Mouse (Mus musculus) liver, embryonic 13.5 days (tissue): ENCODE data around the gene Wdr47. TPM values are rescaled to one million over a fixed set of nuclear protein-coding genes. Genes with fewer than 3 reads are reported as not detected.

Experiments
- ATAC-seq: fragments of 200-750 bp; cut with Nextera tagmentation; 2 replicates; pipeline ENCODE4 v1.8.0; 2017; ENCODE audit warnings: low read depth, mild to moderate bottlenecking, moderate number of reproducible peaks, moderate library complexity
- DNase-seq: peaks from one replicate; pipeline ENCODE4 v3.0.0; 2022
- H3K27ac ChIP-seq: fragments of 300-500 bp; sonication (generic); 2 replicates; pipeline ENCODE4 v1.5.1; 2015; ENCODE audit warnings: moderate library complexity, mild to moderate bottlenecking, inconsistent platforms
- H3K27me3 ChIP-seq: fragments of 300-500 bp; sonication (generic); 2 replicates; pipeline ENCODE4 v1.6.1; 2015; ENCODE audit warnings: mild to moderate bottlenecking, inconsistent platforms
- H3K36me3 ChIP-seq: fragments of 300-500 bp; sonication (generic); 2 replicates; pipeline ENCODE4 v1.6.1; 2015; ENCODE audit warnings: mild to moderate bottlenecking, inconsistent platforms
- H3K4me1 ChIP-seq: fragments of 300-500 bp; sonication (generic); replicated peaks from 2 replicates; pipeline ENCODE4 v1.6.1; 2015; ENCODE audit warnings: inconsistent platforms
- H3K4me2 ChIP-seq: fragments of 300-500 bp; sonication (generic); 2 replicates; pipeline ENCODE4 v1.6.1; 2015; ENCODE audit warnings: inconsistent platforms, mild to moderate bottlenecking, moderate library complexity
- H3K4me3 ChIP-seq: fragments of 300-500 bp; sonication (generic); replicated peaks from 2 replicates; pipeline ENCODE4 v1.5.1; 2015; ENCODE audit warnings: mild to moderate bottlenecking, inconsistent platforms
- H3K9ac ChIP-seq: fragments of 300-500 bp; sonication (generic); 2 replicates; pipeline ENCODE4 v1.6.1; 2015; ENCODE audit warnings: mild to moderate bottlenecking, inconsistent platforms
- H3K9me3 ChIP-seq: fragments of 300-500 bp; sonication (generic); replicated peaks from 2 replicates; pipeline ENCODE4 v1.6.1; 2016; ENCODE audit warnings: inconsistent platforms
- WGBS: fragments of 180-500 bp; shearing (Covaris S2); methylation state at CpG from one replicate; pipeline ENCODE4 v1.1.7; 2015; ENCODE audit not compliant: insufficient replicate concordance; 5-methylcytosine and 5-hydroxymethylcytosine counted together
- polyA plus RNA-seq: library from polyadenylated mRNA; unstranded; fragments of >200 nt; fragmentation: Nextera tagmentation; extraction: Ambion mirVana; gene quantifications from 2 replicates; pipeline ENCODE4 v1.2.1, GENCODE M21; 2015

Gene Wdr47
- polyA plus RNA-seq, 1 experiment from 2014 or later = 1.8 TPM

DNA sequence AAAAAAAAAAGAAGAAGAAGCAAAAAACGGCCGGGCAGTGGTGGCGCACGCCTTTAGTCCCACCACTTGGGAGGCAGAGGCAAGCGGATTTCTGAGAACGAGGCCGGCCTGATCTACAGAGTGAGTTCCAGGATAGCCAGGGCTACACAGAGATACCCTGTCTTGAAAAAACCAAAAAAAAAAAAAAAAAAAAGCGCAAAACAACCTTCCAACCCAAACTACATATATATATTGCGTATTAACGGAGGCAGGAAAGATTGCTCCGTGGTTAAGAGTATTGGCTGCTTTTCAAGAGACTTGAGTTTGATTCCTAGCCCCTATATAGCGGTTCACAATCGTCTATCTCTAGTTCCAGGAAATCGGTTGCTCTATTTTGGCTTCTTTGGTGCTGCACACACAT is 20.3 kb upstream of the Wdr47 start:
- Histone ChIP-seq H3K4me3 (peak overlapping the region; percentile 82), H3K27me3 (peaks cover 17% of the 10 kb centered on the region), H3K36me3 (no peaks in the 10 kb centered on the region), H3K9me3 (no peaks in the 10 kb centered on the region), H3K4me2 (peak overlapping the region; percentile 89), H3K27ac (no peak overlapping the region), H3K4me1 (peaks cover 24% of the 10 kb centered on the region), H3K9ac (no peak overlapping the region)
- 71% methylated on average over 14 of the region's 14 CpGs for WGBS
- ATAC-seq = 0 out of 2 replicates have a peak, but pooled peaks have one; percentile 1
- no peak for DNase-seq

DNA sequence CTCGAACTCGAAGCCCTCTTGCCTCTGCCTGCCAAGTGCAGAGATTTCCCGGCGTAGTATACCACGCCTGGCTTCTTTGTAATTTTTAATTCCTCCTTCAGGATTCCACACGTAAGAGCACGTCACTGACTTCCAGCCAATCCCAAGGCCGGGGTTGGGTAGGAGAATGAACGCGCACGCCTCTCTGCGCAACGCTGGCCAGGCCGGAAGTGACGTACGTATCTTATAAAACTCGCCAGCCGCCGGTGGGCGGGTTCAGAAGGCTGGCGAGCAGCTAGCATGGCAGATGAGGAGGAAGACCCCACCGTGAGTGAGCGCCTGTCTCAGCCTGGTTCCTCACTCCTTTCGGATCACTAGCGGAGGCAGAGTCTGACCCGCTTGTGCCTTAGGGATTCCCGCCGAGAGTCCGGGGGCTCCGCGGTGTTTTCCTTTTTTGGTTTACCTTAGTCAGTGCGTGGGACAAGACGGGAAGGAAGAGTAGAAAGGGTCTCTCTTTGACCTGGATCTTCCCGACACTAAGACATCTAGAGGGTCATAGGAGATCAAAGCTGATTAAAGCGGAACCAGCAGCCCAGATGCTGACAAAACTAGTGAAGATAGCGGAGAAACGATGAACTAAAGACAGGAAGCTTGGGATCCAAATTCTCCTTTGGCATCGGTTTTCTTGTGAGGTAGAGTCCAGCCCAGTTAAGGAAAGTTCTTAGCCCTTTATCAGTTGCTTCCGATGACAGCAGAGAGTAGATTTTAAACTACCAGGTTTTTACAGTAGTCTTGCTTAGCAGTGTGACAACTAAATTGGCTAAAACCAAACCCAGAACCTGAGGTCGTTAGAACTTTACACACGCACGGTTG is 19.4 kb upstream of the Wdr47 start, which contains the start of gene Taf13:
Gene Taf13, plus strand, starts transcription at position 256 of the 852 bp plus-strand sequence.
- H3K4me1 ChIP-seq = peaks cover 24% of the 10 kb centered on the region
- peak within 1 kb of the TSS; percentile 88 for H3K9ac ChIP-seq
- no peaks in the 10 kb centered on the region for H3K36me3 ChIP-seq
- under 1% methylated on average over 42 of the region's 42 CpGs for WGBS
- H3K4me3 ChIP-seq = peak within 1 kb of the TSS; percentile 82
- H3K9me3 ChIP-seq = no peaks in the 10 kb centered on the region
- peaks cover 17% of the 10 kb centered on the region for H3K27me3 ChIP-seq
- ATAC-seq (peak; percentile 98), DNase-seq (peak; percentile 93)
- peak within 1 kb of the TSS; percentile 89 for H3K4me2 ChIP-seq
- peak within 1 kb of the TSS; percentile 78 for H3K27ac ChIP-seq

DNA sequence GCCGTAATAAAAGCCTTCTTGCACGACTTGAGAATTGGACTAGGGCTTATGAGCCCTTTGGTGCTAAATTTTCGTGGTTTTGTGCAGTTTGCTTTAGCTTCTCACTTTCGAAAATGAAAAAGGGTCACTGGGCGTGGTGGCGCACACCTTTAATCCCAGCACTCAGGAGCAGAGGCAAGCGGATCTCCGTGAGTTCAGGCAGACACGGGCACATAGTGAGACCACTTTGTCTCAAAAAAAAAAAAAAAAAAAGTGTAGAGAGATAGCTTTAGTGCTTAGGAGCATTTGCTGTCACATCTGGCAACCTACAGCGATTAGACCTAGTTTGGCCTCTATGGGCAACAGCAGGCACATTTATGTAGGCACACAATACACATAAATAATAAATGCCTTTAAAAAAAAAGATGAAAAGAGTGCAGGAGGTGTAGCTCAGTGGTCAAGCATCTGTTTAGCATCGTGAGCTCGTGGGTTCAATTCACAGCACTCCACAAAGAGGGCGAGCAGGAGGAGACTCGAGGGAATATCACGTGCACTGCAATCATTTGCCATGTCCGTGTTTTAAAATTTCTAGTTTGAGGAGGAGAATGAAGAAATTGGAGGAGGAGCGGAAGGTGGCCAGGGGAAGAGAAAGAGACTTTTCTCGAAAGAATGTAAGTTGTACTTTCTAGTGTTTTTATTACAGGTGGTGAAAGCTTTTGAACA is 18.6 kb upstream of the Wdr47 start:
- Histone ChIP-seq H3K4me3 (peak overlapping the region; percentile 82), H3K9ac (peak overlapping the region; percentile 88), H3K27me3 (peaks cover 17% of the 10 kb centered on the region), H3K4me1 (peaks cover 24% of the 10 kb centered on the region), H3K27ac (peak overlapping the region; percentile 78), H3K9me3 (no peaks in the 10 kb centered on the region), H3K36me3 (no peaks in the 10 kb centered on the region), H3K4me2 (peak overlapping the region; percentile 89)
- no peak for ATAC-seq
- WGBS = 36% methylated on average over 18 of the region's 18 CpGs
- DNase-seq = no peak

DNA sequence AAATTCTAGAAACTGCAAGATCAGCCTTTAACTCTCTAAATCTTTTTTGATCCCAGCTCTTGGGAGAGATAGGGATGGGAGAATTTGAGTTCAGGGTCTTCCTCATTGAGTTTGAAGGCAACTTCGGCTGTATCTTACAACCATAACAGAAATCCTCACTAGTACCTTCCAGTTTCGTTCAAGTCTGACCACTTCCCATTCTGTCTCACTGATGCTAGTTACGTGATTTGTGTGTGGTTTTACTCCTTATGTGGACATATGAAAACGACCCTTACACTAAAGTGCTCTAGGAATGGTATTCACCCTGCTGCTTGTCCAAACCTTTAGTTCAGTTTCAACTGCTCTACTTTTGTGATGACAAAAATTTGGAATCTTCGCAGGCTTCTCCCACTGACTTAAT is 17.1 kb upstream of the Wdr47 start:
- DNase-seq = no peak
- H3K4me2 ChIP-seq = no peak overlapping the region
- peaks cover 3% of the 10 kb centered on the region; the same call in 1 of the 2 replicates for H3K36me3 ChIP-seq
- H3K27ac ChIP-seq = no peak overlapping the region
- H3K9ac ChIP-seq = no peak overlapping the region
- no peak for ATAC-seq
- peaks cover 24% of the 10 kb centered on the region for H3K4me1 ChIP-seq
- 46% methylated on average over 5 of the region's 5 CpGs for WGBS
- no peaks in the 10 kb centered on the region for H3K9me3 ChIP-seq
- H3K27me3 ChIP-seq = peaks cover 6% of the 10 kb centered on the region; the same call in 1 of the 2 replicates
- no peak overlapping the region for H3K4me3 ChIP-seq

DNA sequence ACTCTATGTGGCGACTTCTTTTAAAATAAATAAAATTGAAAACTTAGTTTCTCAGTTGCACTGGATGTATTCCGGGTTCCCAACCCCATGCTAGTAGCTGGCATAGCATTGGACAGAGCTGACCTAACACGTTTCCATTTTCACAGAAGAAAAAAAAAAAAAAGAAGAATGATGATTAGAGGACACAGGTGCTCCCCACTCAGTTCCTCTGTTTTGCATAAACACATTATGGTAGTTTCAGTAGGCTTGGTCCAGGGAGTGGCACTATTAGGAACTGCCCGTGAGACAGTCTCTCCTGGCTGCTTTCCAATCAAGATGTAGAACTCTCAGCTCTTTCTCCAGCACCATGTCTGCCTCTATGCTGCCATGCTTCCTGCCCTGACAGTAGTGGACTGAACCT is 6.5 kb upstream of the Wdr47 start:
- ATAC-seq (no peak), DNase-seq (no peak)
- WGBS = 49% methylated on average over 4 of the region's 4 CpGs
- Histone ChIP-seq H3K4me2 (no peak overlapping the region), H3K27me3 (no peaks in the 10 kb centered on the region), H3K27ac (no peak overlapping the region), H3K9ac (no peak overlapping the region), H3K4me3 (no peak overlapping the region), H3K36me3 (no peaks in the 10 kb centered on the region), H3K4me1 (no peaks in the 10 kb centered on the region), H3K9me3 (no peaks in the 10 kb centered on the region)

DNA sequence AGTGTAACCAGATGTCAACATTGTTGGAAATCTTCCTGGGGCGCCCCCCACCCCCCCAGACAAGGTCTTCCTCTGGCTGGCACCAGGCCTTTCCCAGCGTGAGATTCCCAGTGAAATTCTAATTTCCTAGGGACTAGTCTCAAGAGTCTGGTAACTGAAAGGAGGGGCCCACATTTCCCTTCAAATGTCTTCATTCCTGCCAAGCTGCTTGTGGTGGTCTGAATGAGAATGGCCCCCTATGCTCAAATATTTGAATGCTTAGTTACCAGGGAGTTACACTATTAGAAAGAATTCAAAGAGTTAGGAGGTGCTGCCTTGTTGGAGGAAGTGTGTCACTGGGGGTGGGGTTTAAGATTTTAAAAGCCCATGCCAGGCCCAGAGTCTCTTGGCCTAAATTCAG is 2.6 kb upstream of the Wdr47 start:
- H3K4me1 ChIP-seq = peaks cover 16% of the 10 kb centered on the region
- WGBS = 54% methylated on average over 2 of the region's 2 CpGs
- no peak for DNase-seq
- no peaks in the 10 kb centered on the region for H3K36me3 ChIP-seq
- H3K4me3 ChIP-seq = no peak overlapping the region
- H3K9me3 ChIP-seq = no peaks in the 10 kb centered on the region
- 0 out of 2 replicates have a peak, but pooled peaks cover 4% of the 10 kb centered on the region for H3K27me3 ChIP-seq
- H3K4me2 ChIP-seq = no peak overlapping the region
- ATAC-seq = no peak
- H3K9ac ChIP-seq = no peak overlapping the region
- no peak overlapping the region for H3K27ac ChIP-seq

DNA sequence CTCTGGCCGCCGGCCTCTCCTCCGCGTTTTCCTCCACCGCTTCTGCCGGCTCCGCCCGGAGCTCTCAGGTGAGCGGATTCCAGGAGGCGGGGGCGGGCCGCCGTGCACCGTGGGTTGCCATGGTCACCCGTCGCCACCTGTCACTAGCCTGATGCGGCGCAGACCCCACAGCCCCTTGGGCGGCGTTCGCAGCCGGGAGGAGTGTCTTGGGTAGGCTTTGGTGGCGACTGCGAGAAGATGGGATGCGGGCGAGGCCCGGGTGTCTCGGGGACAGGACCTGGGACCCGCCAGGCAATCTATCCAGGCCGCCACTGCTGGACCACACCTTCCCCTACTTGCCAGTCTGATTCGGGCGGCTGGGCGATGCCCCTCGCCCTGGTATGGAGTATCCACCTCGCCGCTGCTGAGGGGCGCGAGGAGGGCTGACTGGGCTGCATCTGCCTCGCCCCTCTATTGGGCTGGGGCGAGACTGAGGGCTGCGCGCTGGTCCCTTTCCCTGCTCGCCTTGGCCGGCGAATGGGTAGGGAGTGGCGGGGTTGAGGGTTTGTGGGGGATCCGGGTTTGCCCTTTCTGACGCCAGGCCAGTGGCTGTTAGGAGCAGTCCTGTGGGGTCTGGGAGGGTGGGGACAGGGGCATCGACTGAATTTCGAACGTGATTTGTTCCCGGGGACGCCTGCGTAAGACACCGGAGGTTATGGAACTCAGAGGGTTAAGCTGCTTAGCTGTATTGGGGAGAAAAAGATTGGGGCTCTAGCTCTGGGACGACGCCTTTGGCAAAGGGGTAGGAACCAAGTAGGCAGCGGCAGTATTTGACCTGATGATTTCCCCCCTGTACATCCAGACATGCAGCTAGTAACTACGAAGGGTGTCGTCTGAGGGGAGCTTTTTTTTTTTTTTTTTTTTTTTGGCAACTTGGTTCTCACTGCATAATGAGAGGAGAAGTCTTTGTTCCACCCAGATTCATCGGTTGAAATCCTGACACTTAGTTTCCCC is 747 bp downstream of the Wdr47 start:
- H3K36me3 ChIP-seq = no peaks in the 10 kb centered on the region
- WGBS = under 1% methylated on average over 56 of the region's 61 CpGs
- peaks cover 16% of the 10 kb centered on the region for H3K4me1 ChIP-seq
- DNase-seq (no peak), ATAC-seq (no peak)
- H3K27me3 ChIP-seq = 0 out of 2 replicates have a peak, but pooled peaks cover 4% of the 10 kb centered on the region
- no peaks in the 10 kb centered on the region for H3K9me3 ChIP-seq
- H3K4me3 ChIP-seq = peak overlapping the region; percentile 83
- H3K4me2 ChIP-seq = peak overlapping the region; percentile 100
- peak overlapping the region; percentile 85 for H3K9ac ChIP-seq
- peak overlapping the region; percentile 84 for H3K27ac ChIP-seq

DNA sequence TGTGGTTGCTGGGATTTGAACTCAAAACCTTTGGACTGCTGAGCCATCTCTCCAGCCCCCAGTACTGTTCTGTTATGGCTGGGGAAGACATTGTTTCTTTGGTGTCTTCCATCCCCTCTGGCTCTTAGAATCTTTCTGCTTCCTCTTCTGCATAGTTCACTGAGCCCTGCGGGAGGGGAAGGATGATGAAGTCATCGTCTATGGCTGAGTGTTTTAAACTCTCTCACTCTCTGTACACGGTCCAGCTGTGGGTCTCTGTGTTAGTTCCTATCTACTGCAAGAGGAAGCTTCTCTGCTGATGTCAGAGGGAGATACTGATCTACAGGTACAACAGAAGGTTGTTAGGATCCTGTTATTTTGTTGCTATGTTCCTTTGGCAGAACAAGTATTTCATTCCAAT is 17.8 kb downstream of the Wdr47 start:
- 10% methylated on average over 3 of the region's 3 CpGs for WGBS
- DNase-seq (no peak), ATAC-seq (no peak)
- Histone ChIP-seq H3K27me3 (no peaks in the 10 kb centered on the region), H3K4me2 (no peak overlapping the region), H3K27ac (no peak overlapping the region), H3K9ac (no peak overlapping the region), H3K36me3 (no peaks in the 10 kb centered on the region), H3K4me3 (no peak overlapping the region), H3K4me1 (no peaks in the 10 kb centered on the region), H3K9me3 (no peaks in the 10 kb centered on the region)

DNA sequence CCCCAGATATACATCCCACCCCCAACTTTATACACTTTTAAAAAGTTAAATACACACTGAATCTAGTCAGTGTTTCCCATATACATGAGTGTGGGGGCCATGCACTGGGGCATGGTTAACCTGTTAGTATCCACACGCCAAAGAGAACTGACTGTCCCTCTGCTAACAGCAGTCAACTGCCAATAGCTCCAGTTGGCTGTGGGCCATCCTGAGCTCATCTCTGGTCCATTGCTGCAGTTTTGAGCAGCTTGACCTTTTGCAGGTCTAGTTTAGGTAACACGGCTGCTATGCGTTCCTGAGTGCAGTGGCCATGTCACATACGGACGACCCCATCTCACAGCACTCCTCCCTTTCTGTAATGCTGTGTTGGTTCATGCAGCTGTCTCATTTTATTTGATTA is 43.7 kb downstream of the Wdr47 start:
- no peaks in the 10 kb centered on the region for H3K4me1 ChIP-seq
- 86% methylated on average over 5 of the region's 5 CpGs for WGBS
- no peaks in the 10 kb centered on the region for H3K27me3 ChIP-seq
- ATAC-seq = no peak
- no peak for DNase-seq
- no peak overlapping the region for H3K4me3 ChIP-seq
- H3K4me2 ChIP-seq = no peak overlapping the region
- H3K36me3 ChIP-seq = no peaks in the 10 kb centered on the region
- H3K9me3 ChIP-seq = no peaks in the 10 kb centered on the region
- H3K9ac ChIP-seq = no peak overlapping the region
- H3K27ac ChIP-seq = no peak overlapping the region

DNA sequence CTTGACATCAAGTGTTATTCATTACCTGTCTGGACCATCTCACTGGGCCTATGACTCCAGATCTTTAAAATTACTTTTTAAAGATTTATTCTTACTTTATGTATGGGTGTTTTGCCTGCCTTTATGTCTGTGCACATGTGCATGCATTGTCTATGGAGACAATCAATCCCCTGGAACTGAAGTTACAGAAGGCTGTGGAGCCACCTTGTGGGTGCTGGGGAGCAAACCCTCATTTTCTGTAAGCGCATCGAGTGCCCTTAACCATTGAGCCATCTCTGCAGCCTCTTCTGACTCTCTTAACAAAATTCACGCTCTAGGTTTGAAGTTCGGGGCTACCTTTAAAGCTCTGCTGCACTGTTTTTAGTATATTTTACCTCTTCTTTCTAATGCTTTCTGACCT is 48.3 kb downstream of the Wdr47 start:
- 69% methylated on average over 4 of the region's 4 CpGs for WGBS
- Histone ChIP-seq H3K4me3 (no peak overlapping the region), H3K36me3 (no peaks in the 10 kb centered on the region), H3K27me3 (no peaks in the 10 kb centered on the region), H3K4me1 (no peaks in the 10 kb centered on the region), H3K9me3 (no peaks in the 10 kb centered on the region), H3K27ac (no peak overlapping the region), H3K4me2 (no peak overlapping the region), H3K9ac (no peak overlapping the region)
- DNase-seq (no peak), ATAC-seq (no peak)

DNA sequence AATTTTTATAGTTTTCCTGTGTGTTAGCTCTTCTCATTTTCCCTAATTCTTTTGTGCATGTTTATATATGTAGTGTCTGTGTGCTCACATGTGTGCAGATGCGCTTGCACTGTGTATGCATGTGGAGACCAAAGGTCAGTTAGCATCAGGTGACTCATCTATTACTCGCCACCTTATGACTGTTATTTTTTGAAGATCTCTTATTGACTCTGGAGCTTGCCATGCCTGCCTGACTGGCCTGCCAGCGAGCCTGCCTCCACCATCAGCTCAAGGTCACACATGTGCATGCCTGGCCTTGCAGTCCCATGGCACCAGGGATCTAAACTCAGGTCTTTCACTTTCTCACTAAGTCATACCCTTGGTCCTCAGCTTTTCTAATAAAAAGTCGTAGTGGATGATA is 49.9 kb downstream of the Wdr47 start:
- ATAC-seq (no peak), DNase-seq (no peak)
- Histone ChIP-seq H3K27ac (no peak overlapping the region), H3K9me3 (no peaks in the 10 kb centered on the region), H3K4me1 (no peaks in the 10 kb centered on the region), H3K36me3 (no peaks in the 10 kb centered on the region), H3K4me3 (no peak overlapping the region), H3K27me3 (no peaks in the 10 kb centered on the region), H3K9ac (no peak overlapping the region), H3K4me2 (no peak overlapping the region)
- 68% methylated on average over 4 of the region's 4 CpGs for WGBS
